Mouse (Mus musculus) ES-E14 (cell line): ENCODE results near the gene Robo1.

Experiments used
- MAFK ChIP-seq: IDR thresholded peaks from 2 replicates; pipeline ENCODE4 v1.6.1; 2014; ENCODE audit warnings: mild to moderate bottlenecking, low read depth, low read length, inconsistent platforms; ENCODE audit not compliant: insufficient read depth
- ZNF384 ChIP-seq: IDR thresholded peaks from 2 replicates; pipeline ENCODE4 v1.6.1; 2012; ENCODE audit warnings: low read depth, low read length, inconsistent platforms

DNA sequence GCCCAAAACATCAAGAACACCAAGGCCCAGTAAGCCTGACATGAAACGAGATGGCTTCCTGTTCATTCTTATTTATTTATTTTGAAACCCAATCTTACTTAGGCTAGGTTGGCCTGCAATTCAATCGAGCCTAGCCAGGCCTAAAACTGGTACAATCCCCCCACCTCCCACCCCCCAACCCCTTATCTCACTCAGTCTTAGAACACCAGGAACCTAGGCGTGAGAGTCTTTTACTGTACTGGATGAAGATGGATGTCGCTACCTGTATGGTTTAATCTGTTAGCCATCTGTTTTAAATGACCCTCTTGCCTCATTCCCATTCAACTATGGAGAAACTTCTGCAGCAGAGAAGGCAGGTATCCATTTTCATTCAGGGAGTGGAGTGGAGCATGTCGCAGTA, 386.7 kb downstream of the Robo1 start:
- TF ChIP-seq ZNF384, result no peak
- no peak for TF ChIP-seq MAFK
